Comparison of ENCODE assay signal across 7 mouse cellular contexts in genomic region chr17:25374011-25374410, GRCm38 (mm10). TPM values are rescaled to one million over a fixed set of nuclear protein-coding genes. Genes with fewer than 3 reads are reported as not detected.
A peak's percentile ranks its signal among the peaks of the same experiment; 100 is the strongest.
DNase-seq lines count a peak whose midpoint lies in the region; ATAC-seq and TF ChIP-seq lines count a peak whose summit lies in the region.

No protein-coding gene starts in this region.

- H3K36me3 ChIP-seq in limb, embryonic 14.5 days (ENCODE audit: control insufficient read depth, insufficient read depth, low read length): peaks cover 30% of the 10 kb centered on the region

- no peak overlapping the region for H3K4me2 ChIP-seq in limb, embryonic 14.5 days (replicated peaks; ENCODE audit: low read depth, low read length, severe bottlenecking)

- H3K9me3 ChIP-seq in limb, embryonic 14.5 days (ENCODE audit: control insufficient read depth, low read length): no peaks in the 10 kb centered on the region

- H3K4me1 ChIP-seq in limb, embryonic 14.5 days (ENCODE audit: control insufficient read depth, insufficient read depth, low read length): no peaks in the 10 kb centered on the region

- H3K27me3 ChIP-seq in limb, embryonic 14.5 days (ENCODE audit: control insufficient read depth, insufficient read depth, low read length): no peaks in the 10 kb centered on the region

- DNase-seq in kidney, postnatal 14 days: peak; percentile 13
- DNase-seq in kidney, adult 18-20 months: no peak
- peak; percentile 34 for DNase-seq in ES-CJ7 (ENCODE audit: low read depth, low spot score)
- DNase-seq in R1 (ENCODE audit: low read depth, low spot score): peak; percentile 20
- no peak for DNase-seq in limb, embryonic 14.5 days (ENCODE audit: low spot score)
- no peak for DNase-seq in frontal cortex, postnatal 10 days (ENCODE audit: low spot score in 2 of 2)
- DNase-seq in urinary bladder, adult 2 months (ENCODE audit: low spot score): no peak

- no peak overlapping the region for H3K4me3 ChIP-seq in limb, embryonic 14.5 days (replicated peaks; ENCODE audit: low read length)

- H3K27ac ChIP-seq in limb, embryonic 14.5 days (replicated peaks; ENCODE audit: low read depth, low read length): no peak overlapping the region

- ATAC-seq in limb, embryonic 14.5 days (ENCODE audit: low FRiP score, low read depth): 0 out of 2 replicates have a peak, but pooled peaks have one; percentile 31

- TF ChIP-seq POLR2A in limb, embryonic 14.5 days (IDR thresholded peaks at IDR 0.05; ENCODE audit: borderline replicate concordance, extremely low read depth, insufficient read depth, insufficient read length): no peak

- no peak overlapping the region for H3K9ac ChIP-seq in limb, embryonic 14.5 days (ENCODE audit: low read depth, low read length, severe bottlenecking)

- WGBS in limb, embryonic 14.5 days: 38% methylated on average over 9 of the region's 9 CpGs

RNA-seq across cellular contexts. Expression of gene Tpsg1, which starts 4.9 kb away (rescaled TPM):
- 11.3 and 14.6 TPM in 2 replicates for polyA plus RNA-seq in limb, embryonic 14.5 days (2012; rRNA removed)
- polyA plus RNA-seq in limb, embryonic 14.5 days (2014; fragmentation: Nextera tagmentation; extraction: Ambion mirVana): 10.2 and 14.6 TPM in 2 replicates
- 0.22 and 0.40 TPM in 2 replicates for polyA plus RNA-seq in urinary bladder, adult 2 months (2012; rRNA removed)

RNA-seq across cellular contexts. Expression of gene Tpsb2, which starts 7.9 kb away (rescaled TPM):
- polyA plus RNA-seq in limb, embryonic 14.5 days (2012; rRNA removed): 31.8 and 35.9 TPM in 2 replicates
- polyA plus RNA-seq in limb, embryonic 14.5 days (2014; fragmentation: Nextera tagmentation; extraction: Ambion mirVana): 38.0 and 83.8 TPM in 2 replicates
- 7.2 and 9.2 TPM in 2 replicates for polyA plus RNA-seq in urinary bladder, adult 2 months (2012; rRNA removed)

RNA-seq across cellular contexts. Expression of gene Tpsab1, which starts 28.6 kb away (rescaled TPM):
- 1.5 and 2.1 TPM in 2 replicates for polyA plus RNA-seq in limb, embryonic 14.5 days (2012; rRNA removed)
- polyA plus RNA-seq in limb, embryonic 14.5 days (2014; fragmentation: Nextera tagmentation; extraction: Ambion mirVana): 1.2 and 2.2 TPM in 2 replicates
- 0.28 and 0.37 TPM in 2 replicates for polyA plus RNA-seq in urinary bladder, adult 2 months (2012; rRNA removed)

RNA-seq across cellular contexts. Expression of gene Prss29, which starts 55.6 kb away (rescaled TPM):
- not detected in 2 replicates for polyA plus RNA-seq in limb, embryonic 14.5 days (2012; rRNA removed)
- polyA plus RNA-seq in limb, embryonic 14.5 days (2014; fragmentation: Nextera tagmentation; extraction: Ambion mirVana): not detected in 2 replicates
- not detected in 2 replicates for polyA plus RNA-seq in urinary bladder, adult 2 months (2012; rRNA removed)

RNA-seq across cellular contexts. Expression of gene Cacna1h, which starts 59.6 kb away (rescaled TPM):
- polyA plus RNA-seq in limb, embryonic 14.5 days (2012; rRNA removed): 58.0 and 73.0 TPM in 2 replicates
- polyA plus RNA-seq in limb, embryonic 14.5 days (2014; fragmentation: Nextera tagmentation; extraction: Ambion mirVana): 6.9 TPM in 2 replicates
- 28.6 and 59.3 TPM in 2 replicates for polyA plus RNA-seq in urinary bladder, adult 2 months (2012; rRNA removed)

Comparison
In these comparisons a context has a peak if more than half of its experiments do, and no peak if none do; other contexts are left out.
1. DNase-seq: peak in kidney, postnatal 14 days (single experiment), ES-CJ7 (single experiment) and R1 (single experiment); none in kidney, adult 18-20 months (single experiment), limb, embryonic 14.5 days (single experiment), frontal cortex, postnatal 10 days (0 of 2) and urinary bladder, adult 2 months (single experiment).